Mouse (Mus musculus) lung, embryonic 15.5 days (tissue): ENCODE measurements at regions not wholly inside any gene's neighbourhood (a gene's known extent, or its start where the extent isn't known, plus 50 kb on each side); places are given as distances from the start of the nearest gene placed in this dataset.
"Not testable (repeated sequence)": the region's sequence is repeated elsewhere in the genome, so short reads cannot be mapped to it uniquely, and the experiment has no call there.

ENCODE experiments used
- ATAC-seq: fragments of 200-750 bp; cut with Nextera tagmentation; 2 replicates; pipeline ENCODE4 v1.8.0; 2017; ENCODE audit warnings: moderate number of reproducible peaks, borderline replicate concordance; ENCODE audit not compliant: low FRiP score, low TSS enrichment; ENCODE audit errors: extremely low read depth
- H3K27ac ChIP-seq: fragments of 300-500 bp; sonication (generic); 2 replicates; pipeline ENCODE4 v1.5.1; 2015; ENCODE audit warnings: moderate library complexity, mild to moderate bottlenecking, inconsistent platforms
- H3K27me3 ChIP-seq: fragments of 300-500 bp; sonication (generic); 2 replicates; pipeline ENCODE4 v1.6.1; 2015; ENCODE audit warnings: inconsistent platforms
- H3K36me3 ChIP-seq: fragments of 300-500 bp; sonication (generic); 2 replicates; pipeline ENCODE4 v1.6.1; 2015; ENCODE audit warnings: inconsistent platforms
- H3K4me1 ChIP-seq: fragments of 300-500 bp; sonication (generic); 2 replicates; pipeline ENCODE4 v1.6.1; 2015; ENCODE audit warnings: inconsistent platforms
- H3K4me2 ChIP-seq: fragments of 300-500 bp; sonication (generic); 2 replicates; pipeline ENCODE4 v1.6.1; 2015; ENCODE audit warnings: inconsistent platforms, mild to moderate bottlenecking, moderate library complexity
- H3K4me3 ChIP-seq: fragments of 300-500 bp; sonication (generic); 2 replicates; pipeline ENCODE4 v1.5.1; 2015; ENCODE audit warnings: mild to moderate bottlenecking, inconsistent platforms
- H3K9ac ChIP-seq: fragments of 300-500 bp; sonication (generic); 2 replicates; pipeline ENCODE4 v1.6.1; 2015; ENCODE audit warnings: inconsistent platforms
- H3K9me3 ChIP-seq: fragments of 300-500 bp; sonication (generic); 2 replicates; pipeline ENCODE4 v1.6.1; 2016; ENCODE audit warnings: inconsistent platforms
- WGBS: fragments of 180-500 bp; shearing (Covaris S2); methylation state at CpG from one replicate; pipeline ENCODE4 v1.1.7; 2015; 5-methylcytosine and 5-hydroxymethylcytosine counted together

DNA sequence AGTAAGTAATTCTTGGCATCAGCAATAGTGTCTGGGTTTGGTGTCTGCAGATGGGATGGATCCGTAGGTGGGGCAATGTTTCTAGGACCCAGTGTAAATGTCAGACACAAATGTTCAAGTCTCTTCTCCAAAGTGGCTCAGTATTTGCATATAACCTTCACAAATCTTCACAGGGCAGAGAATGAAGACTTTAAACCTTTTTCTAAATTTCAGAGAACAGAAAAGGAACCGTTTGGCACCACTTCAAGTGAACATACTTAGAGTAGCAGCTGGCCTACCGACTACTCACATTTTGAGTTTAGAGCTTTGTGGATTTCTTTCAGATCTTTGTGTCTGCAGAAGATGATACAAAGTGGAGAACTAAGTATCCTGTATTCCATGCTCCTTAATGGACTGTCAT is 1319.5 kb upstream of the Adam24 start:
- no peak overlapping the region for H3K9ac ChIP-seq
- ATAC-seq, result no peak
- 68% methylated on average over 3 of the region's 3 CpGs for WGBS
- H3K9me3 ChIP-seq, result no peaks in the 10 kb centered on the region
- no peak overlapping the region for H3K4me2 ChIP-seq
- H3K27me3 ChIP-seq, result no peaks in the 10 kb centered on the region
- H3K36me3 ChIP-seq, result no peaks in the 10 kb centered on the region
- H3K4me1 ChIP-seq, result no peaks in the 10 kb centered on the region
- no peak overlapping the region for H3K27ac ChIP-seq
- no peak overlapping the region for H3K4me3 ChIP-seq

- WGBS, result 82% methylated on average over 1 of the region's 1 CpGs
- ATAC-seq, result no peak
- Histone ChIP-seq H3K4me3 (no peak overlapping the region), H3K27ac (no peak overlapping the region), H3K4me1 (no peaks in the 10 kb centered on the region), H3K4me2 (no peak overlapping the region), H3K9ac (no peak overlapping the region), H3K27me3 (no peaks in the 10 kb centered on the region), H3K36me3 (no peaks in the 10 kb centered on the region), H3K9me3 (no peaks in the 10 kb centered on the region)
These were observed 1317.8 kb upstream of the Adam24 start for GRCm38 (mm10) chr8:39357111-39357510.

DNA sequence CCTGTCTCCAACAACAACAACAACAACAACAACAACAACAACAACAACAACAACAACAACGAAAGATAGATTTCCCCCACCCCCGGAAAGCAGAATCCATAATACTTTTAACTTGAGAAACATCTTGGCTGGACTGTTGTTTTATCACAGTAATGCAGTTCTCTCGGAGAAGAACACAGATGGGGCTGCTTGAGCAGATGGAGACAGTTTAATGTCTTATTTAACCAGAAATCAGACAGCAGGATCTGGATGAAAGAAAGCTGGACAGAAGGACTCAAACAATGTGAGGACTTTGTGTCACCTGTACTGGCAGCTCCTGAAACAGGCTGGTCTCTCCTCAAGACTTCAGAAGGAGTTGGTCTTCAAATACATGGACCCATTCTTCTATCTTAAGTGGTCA is 1317.0 kb upstream of the Adam24 start:
- ATAC-seq, result no peak
- Histone ChIP-seq H3K4me2 (no peak overlapping the region), H3K27ac (no peak overlapping the region), H3K9me3 (no peaks in the 10 kb centered on the region), H3K4me1 (no peaks in the 10 kb centered on the region), H3K36me3 (no peaks in the 10 kb centered on the region), H3K27me3 (no peaks in the 10 kb centered on the region), H3K9ac (no peak overlapping the region), H3K4me3 (no peak overlapping the region)
- WGBS, result 81% methylated on average over 3 of the region's 3 CpGs

- not testable (repeated sequence) for H3K9ac ChIP-seq, H3K4me2 ChIP-seq, H3K9me3 ChIP-seq, ATAC-seq, H3K36me3 ChIP-seq, H3K4me3 ChIP-seq, H3K27ac ChIP-seq, H3K27me3 ChIP-seq, H3K4me1 ChIP-seq
- 53% methylated on average over 2 of the region's 2 CpGs for WGBS
These were observed 1308.5 kb upstream of the Adam24 start for GRCm38 (mm10) chr8:39366346-39366745.
